Mouse (Mus musculus): ENCODE data around the gene Atf6. TPM values are rescaled to one million over a fixed set of nuclear protein-coding genes. Genes with fewer than 3 reads are reported as not detected.

Gene Atf6
- total and polyA plus RNA-seq, 2 experiments from 2014 or later = 6.1 to 15.7 TPM

GRCm38 (mm10) chr1:170868107-170868904, 735 bp upstream of the Atf6 start:
- TF ChIP-seq CTCF (IDR thresholded peaks at IDR 0.05; ENCODE audit: low read depth) = no peak
- under 1% methylated on average over 33 of the region's 33 CpGs for WGBS
- peak overlapping the region; percentile 86 for H3K4me3 ChIP-seq (ENCODE audit: low read length)
- H3K4me1 ChIP-seq (ENCODE audit: insufficient read depth, low read length) = peaks cover 4% of the 10 kb centered on the region
- H3K9ac ChIP-seq (replicated peaks; ENCODE audit: low read length) = peak overlapping the region; percentile 86
- H3K36me3 ChIP-seq (ENCODE audit: insufficient read depth, low read length) = no peaks in the 10 kb centered on the region; the same call in 1 of the 2 replicates
- ATAC-seq = peak; percentile 83
- H3K27me3 ChIP-seq (ENCODE audit: insufficient read depth, low read length) = no peaks in the 10 kb centered on the region
- H3K27ac ChIP-seq = peak overlapping the region; percentile 54; the same call in 1 of the 2 replicates
- peak; percentile 92 for DNase-seq (ENCODE audit: low spot score)
- peak overlapping the region; percentile 84 for H3K4me2 ChIP-seq (ENCODE audit: low read depth, low read length)
- H3K9me3 ChIP-seq (ENCODE audit: low read length) = no peaks in the 10 kb centered on the region

GRCm38 (mm10) chr1:170866992-170867690, 430 bp downstream of the Atf6 start:
- H3K9me3 ChIP-seq (ENCODE audit: low read length) = no peaks in the 10 kb centered on the region
- H3K4me3 ChIP-seq (ENCODE audit: low read length) = peak overlapping the region; percentile 86
- ATAC-seq (peak; percentile 78), DNase-seq (ENCODE audit: low spot score) (peak; percentile 8)
- no peak for TF ChIP-seq CTCF (IDR thresholded peaks at IDR 0.05; ENCODE audit: low read depth)
- peak overlapping the region; percentile 84 for H3K27ac ChIP-seq
- no peaks in the 10 kb centered on the region for H3K27me3 ChIP-seq (ENCODE audit: insufficient read depth, low read length)
- H3K9ac ChIP-seq (replicated peaks; ENCODE audit: low read length) = peak overlapping the region; percentile 86
- H3K4me1 ChIP-seq (ENCODE audit: insufficient read depth, low read length) = peaks cover 4% of the 10 kb centered on the region
- no peaks in the 10 kb centered on the region for H3K36me3 ChIP-seq (ENCODE audit: insufficient read depth, low read length)
- H3K4me2 ChIP-seq (ENCODE audit: low read depth, low read length) = peak overlapping the region; percentile 84
- 3% methylated on average over 29 of the region's 30 CpGs for WGBS

- Histone ChIP-seq H3K9me3 (ENCODE audit: low read length) (no peaks in the 10 kb centered on the region), H3K36me3 (ENCODE audit: insufficient read depth, low read length) (no peaks in the 10 kb centered on the region), H3K27ac (no peak overlapping the region), H3K4me2 (ENCODE audit: low read depth, low read length) (no peak overlapping the region), H3K4me3 (ENCODE audit: low read length) (no peak overlapping the region), H3K9ac (replicated peaks; ENCODE audit: low read length) (no peak overlapping the region), H3K27me3 (ENCODE audit: insufficient read depth, low read length) (no peaks in the 10 kb centered on the region), H3K4me1 (ENCODE audit: insufficient read depth, low read length) (peaks cover 4% of the 10 kb centered on the region)
- TF ChIP-seq CTCF (IDR thresholded peaks at IDR 0.05; ENCODE audit: low read depth) = no peak
- no peak for DNase-seq (ENCODE audit: low spot score)
- WGBS = 84% methylated on average over 5 of the region's 5 CpGs
- no peak for ATAC-seq
Measured at GRCm38 (mm10) chr1:170865406-170865805, 2.2 kb downstream of the Atf6 start.

- WGBS = 83% methylated on average over 3 of the region's 3 CpGs
Measured at GRCm38 (mm10) chr1:170864754-170865153, 2.8 kb downstream of the Atf6 start.

GRCm38 (mm10) chr1:170864234-170864633, 3.3 kb downstream of the Atf6 start:
- H3K9ac ChIP-seq (replicated peaks; ENCODE audit: low read length) = no peak overlapping the region
- H3K9me3 ChIP-seq (ENCODE audit: low read length) = no peaks in the 10 kb centered on the region
- TF ChIP-seq CTCF (IDR thresholded peaks at IDR 0.05; ENCODE audit: low read depth) = no peak
- ATAC-seq = no peak
- no peaks in the 10 kb centered on the region for H3K27me3 ChIP-seq (ENCODE audit: insufficient read depth, low read length)
- no peak overlapping the region for H3K4me2 ChIP-seq (ENCODE audit: low read depth, low read length)
- no peak for DNase-seq (ENCODE audit: low spot score)
- H3K27ac ChIP-seq = no peak overlapping the region
- peaks cover 4% of the 10 kb centered on the region for H3K4me1 ChIP-seq (ENCODE audit: insufficient read depth, low read length)
- no peak overlapping the region for H3K4me3 ChIP-seq (ENCODE audit: low read length)
- H3K36me3 ChIP-seq (ENCODE audit: insufficient read depth, low read length) = no peaks in the 10 kb centered on the region

More at GRCm38 (mm10) chr1:170864754-170865153, 2.8 kb downstream of the Atf6 start:
- DNase-seq (ENCODE audit: low spot score) (no peak), ATAC-seq (no peak)
- H3K36me3 ChIP-seq (ENCODE audit: insufficient read depth, low read length) = no peaks in the 10 kb centered on the region
- no peak overlapping the region for H3K4me3 ChIP-seq (ENCODE audit: low read length)
- no peaks in the 10 kb centered on the region for H3K27me3 ChIP-seq (ENCODE audit: insufficient read depth, low read length)
- H3K4me1 ChIP-seq (ENCODE audit: insufficient read depth, low read length) = peaks cover 4% of the 10 kb centered on the region
- no peak overlapping the region for H3K4me2 ChIP-seq (ENCODE audit: low read depth, low read length)
- no peak overlapping the region for H3K27ac ChIP-seq
- no peaks in the 10 kb centered on the region for H3K9me3 ChIP-seq (ENCODE audit: low read length)
- no peak for TF ChIP-seq CTCF (IDR thresholded peaks at IDR 0.05; ENCODE audit: low read depth)
- H3K9ac ChIP-seq (replicated peaks; ENCODE audit: low read length) = no peak overlapping the region

- no peak for DNase-seq (ENCODE audit: low spot score)
- Histone ChIP-seq H3K9me3 (ENCODE audit: low read length) (no peaks in the 10 kb centered on the region), H3K27ac (no peak overlapping the region), H3K4me2 (ENCODE audit: low read depth, low read length) (no peak overlapping the region), H3K9ac (replicated peaks; ENCODE audit: low read length) (no peak overlapping the region), H3K27me3 (ENCODE audit: insufficient read depth, low read length) (no peaks in the 10 kb centered on the region), H3K36me3 (ENCODE audit: insufficient read depth, low read length) (no peaks in the 10 kb centered on the region), H3K4me1 (ENCODE audit: insufficient read depth, low read length) (peaks cover 4% of the 10 kb centered on the region), H3K4me3 (ENCODE audit: low read length) (no peak overlapping the region)
- ATAC-seq = no peak
- TF ChIP-seq CTCF (IDR thresholded peaks at IDR 0.05; ENCODE audit: low read depth) = no peak
- 63% methylated on average over 4 of the region's 4 CpGs for WGBS
Measured at GRCm38 (mm10) chr1:170863033-170863432, 4.5 kb downstream of the Atf6 start.

GRCm38 (mm10) chr1:170862435-170862717, 5.2 kb downstream of the Atf6 start:
- no peak overlapping the region for H3K27ac ChIP-seq
- H3K4me3 ChIP-seq (ENCODE audit: low read length) = no peak overlapping the region
- no peaks in the 10 kb centered on the region for H3K36me3 ChIP-seq (ENCODE audit: insufficient read depth, low read length)
- WGBS = 86% methylated on average over 3 of the region's 3 CpGs
- H3K4me2 ChIP-seq (ENCODE audit: low read depth, low read length) = no peak overlapping the region
- ATAC-seq (no peak), DNase-seq (ENCODE audit: low spot score) (no peak)
- H3K9me3 ChIP-seq (ENCODE audit: low read length) = no peaks in the 10 kb centered on the region
- no peak for TF ChIP-seq CTCF (IDR thresholded peaks at IDR 0.05; ENCODE audit: low read depth)
- H3K4me1 ChIP-seq (ENCODE audit: insufficient read depth, low read length) = peaks cover 4% of the 10 kb centered on the region
- no peak overlapping the region for H3K9ac ChIP-seq (replicated peaks; ENCODE audit: low read length)
- no peaks in the 10 kb centered on the region for H3K27me3 ChIP-seq (ENCODE audit: insufficient read depth, low read length)
